Mouse (Mus musculus): ENCODE measurements around the gene Fmo2. TPM values are rescaled to one million over a fixed set of nuclear protein-coding genes. Genes with fewer than 3 reads are reported as not detected.

Gene Fmo2
- total and polyA plus RNA-seq, 2 experiments from 2014 or later = 0.14 to 0.44 TPM

- Histone ChIP-seq H3K9ac (replicated peaks; ENCODE audit: low read length, poor library complexity, severe bottlenecking) (no peak overlapping the region), H3K27me3 (ENCODE audit: insufficient read depth, low read length) (no peaks in the 10 kb centered on the region), H3K9me3 (ENCODE audit: low read length) (no peaks in the 10 kb centered on the region), H3K4me3 (ENCODE audit: low read depth, low read length) (0 out of 2 replicates have a peak overlapping the region, but pooled peaks have one; percentile 15), H3K4me1 (ENCODE audit: insufficient read depth, low read length) (peaks cover 10% of the 10 kb centered on the region; the same call in 1 of the 2 replicates), H3K27ac (ENCODE audit: low read depth, low read length) (peak overlapping the region; percentile 67), H3K4me2 (ENCODE audit: low read depth, low read length, poor library complexity, severe bottlenecking) (peak overlapping the region; percentile 43), H3K36me3 (ENCODE audit: insufficient read depth, low read length) (no peaks in the 10 kb centered on the region)
- ATAC-seq (ENCODE audit: low FRiP score) (peak; percentile 93), DNase-seq (ENCODE audit: low spot score) (peak; percentile 87)
- TF ChIP-seq CTCF (IDR thresholded peaks at IDR 0.05) = no peak
- WGBS = 4% methylated on average over 5 of the region's 5 CpGs
Measured at GRCm38 (mm10) chr1:162831838-162832573, 66.5 kb downstream of the Fmo2 start.

Other genes with a start within 250 kb of the Fmo2 start
- not detected in 2 replicates for gene Myocos, start 240.5 kb downstream of the Fmo2 start, total RNA-seq (2014; rRNA removed)
- gene Myocos, start 240.5 kb downstream of the Fmo2 start, polyA plus RNA-seq (2015; fragmentation: Nextera tagmentation; extraction: Ambion mirVana) = not detected in 2 replicates
- gene Prrc2c, start 158.2 kb downstream of the Fmo2 start, total RNA-seq (2014; rRNA removed) = 71.5 and 91.8 TPM in 2 replicates
- 121 and 155 TPM in 2 replicates for gene Prrc2c, start 158.2 kb downstream of the Fmo2 start, polyA plus RNA-seq (2015; fragmentation: Nextera tagmentation; extraction: Ambion mirVana)
- 0.42 and 0.77 TPM in 2 replicates for gene Fmo4, start 84.8 kb downstream of the Fmo2 start, total RNA-seq (2014; rRNA removed)
- gene Fmo4, start 84.8 kb downstream of the Fmo2 start, polyA plus RNA-seq (2015; fragmentation: Nextera tagmentation; extraction: Ambion mirVana) = 0.78 and 1.2 TPM in 2 replicates
- 69.1 and 77.2 TPM in 2 replicates for gene Fmo1, start 32.1 kb downstream of the Fmo2 start, total RNA-seq (2014; rRNA removed)
- gene Fmo1, start 32.1 kb downstream of the Fmo2 start, polyA plus RNA-seq (2015; fragmentation: Nextera tagmentation; extraction: Ambion mirVana) = 35.0 and 40.9 TPM in 2 replicates
- 0.11 TPM in 1 of 2 replicates, not detected in the other for gene Fmo6, start 38.8 kb upstream of the Fmo2 start, total RNA-seq (2014; rRNA removed)
- not detected in 2 replicates for gene Fmo6, start 38.8 kb upstream of the Fmo2 start, polyA plus RNA-seq (2015; fragmentation: Nextera tagmentation; extraction: Ambion mirVana)
- gene Fmo3, start 85.8 kb upstream of the Fmo2 start, total RNA-seq (2014; rRNA removed) = not detected in 2 replicates
- not detected in 2 replicates for gene Fmo3, start 85.8 kb upstream of the Fmo2 start, polyA plus RNA-seq (2015; fragmentation: Nextera tagmentation; extraction: Ambion mirVana)
- gene Mroh9, start 186.9 kb upstream of the Fmo2 start, total RNA-seq (2014; rRNA removed) = not detected in 2 replicates
- gene Mroh9, start 186.9 kb upstream of the Fmo2 start, polyA plus RNA-seq (2015; fragmentation: Nextera tagmentation; extraction: Ambion mirVana) = not detected in 2 replicates

Measured in midbrain, postnatal 0 days (tissue).